In the genomic region with DNA sequence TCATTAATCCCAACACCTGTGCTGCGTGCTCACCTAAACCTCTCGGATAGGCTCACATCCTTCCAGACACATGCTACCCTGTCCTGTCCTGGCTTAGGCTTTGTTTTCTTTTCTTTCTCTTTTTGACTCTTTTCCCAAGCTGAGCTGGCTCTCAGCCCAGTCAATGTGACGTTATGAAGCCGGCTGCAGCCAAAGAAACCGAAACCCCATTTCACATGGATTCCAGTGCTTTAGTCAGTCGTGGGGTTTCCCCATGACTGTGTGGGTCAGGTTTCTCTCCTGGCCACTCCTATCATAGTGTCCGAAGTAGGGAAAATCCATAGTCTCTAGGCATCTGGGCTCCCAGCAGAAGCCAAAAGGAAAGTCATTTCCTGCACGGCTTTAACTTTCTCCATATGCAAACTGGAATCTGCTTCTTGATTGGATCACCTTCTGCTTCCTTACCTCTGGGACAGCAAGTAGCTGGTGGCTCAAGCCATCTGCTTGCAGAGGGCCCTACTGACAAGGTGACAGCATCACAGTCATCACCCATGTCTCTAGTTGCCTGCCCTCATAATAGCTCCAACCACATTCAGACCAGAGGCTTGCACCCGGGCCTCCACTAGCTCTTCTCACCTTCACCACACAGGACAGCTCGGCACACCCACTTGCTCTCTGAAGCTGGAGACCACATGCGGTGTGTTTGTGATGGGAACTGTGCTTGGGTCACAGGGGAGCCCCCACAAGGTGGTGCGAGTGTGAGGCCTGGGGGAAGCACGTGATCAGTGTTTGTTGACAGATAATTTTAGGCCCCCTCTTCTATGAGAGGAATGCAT, we compare ENCODE assay signal across 8 mouse cellular contexts. TPM values are rescaled to one million over a fixed set of nuclear protein-coding genes. Genes with fewer than 3 reads are reported as not detected.
DNase-seq lines count a peak whose midpoint lies in the region; ATAC-seq and TF ChIP-seq lines count a peak whose summit lies in the region.

No protein-coding gene starts in this region.

- no peak for TF ChIP-seq CTCF in liver, adult 2 months (IDR thresholded peaks at IDR 0.05; ENCODE audit: low read depth, low read length)
- TF ChIP-seq CTCF in brain, embryonic 14.5 days (IDR thresholded peaks at IDR 0.05; ENCODE audit: borderline replicate concordance, extremely low read depth, insufficient read depth, insufficient read length) = no peak

- H3K27ac ChIP-seq in liver, adult 2 months (replicated peaks; ENCODE audit: insufficient read depth, low read depth, low read length) = no peak overlapping the region
- no peak overlapping the region for H3K27ac ChIP-seq in liver, embryonic 12.5 days
- no peak overlapping the region for H3K27ac ChIP-seq in intestine, embryonic 15.5 days

- no peaks in the 10 kb centered on the region for H3K27me3 ChIP-seq in liver, adult 2 months (ENCODE audit: control insufficient read depth, insufficient read depth, low read length)
- H3K27me3 ChIP-seq in liver, embryonic 12.5 days (replicated peaks) = no peaks in the 10 kb centered on the region
- H3K27me3 ChIP-seq in intestine, embryonic 15.5 days (replicated peaks) = no peaks in the 10 kb centered on the region

- ATAC-seq in liver, embryonic 12.5 days = no peak
- ATAC-seq in intestine, embryonic 15.5 days = 0 out of 2 replicates have a peak, but pooled peaks have one; percentile 56
- ATAC-seq in monocyte, adult 5-6 weeks (replicated peaks; ENCODE audit: insufficient number of reproducible peaks, low FRiP score, low TSS enrichment, poor library complexity, severe bottlenecking) = peak; percentile 48
- no peak for ATAC-seq in erythroblast, adult 5-6 weeks (replicated peaks; ENCODE audit: low FRiP score, poor library complexity, severe bottlenecking)

- H3K4me3 ChIP-seq in liver, adult 2 months (ENCODE audit: insufficient read depth, low read depth, low read length) = no peak overlapping the region
- no peak overlapping the region for H3K4me3 ChIP-seq in liver, embryonic 12.5 days
- no peak overlapping the region for H3K4me3 ChIP-seq in intestine, embryonic 15.5 days (replicated peaks)

- H3K4me2 ChIP-seq in liver, embryonic 12.5 days = no peak overlapping the region
- H3K4me2 ChIP-seq in intestine, embryonic 15.5 days (replicated peaks) = peak overlapping the region; percentile 43

- DNase-seq in liver, adult 2 months (ENCODE audit: extremely low read depth, low read depth, low spot score) = peak; percentile 72
- DNase-seq in brain, embryonic 14.5 days (ENCODE audit: low read depth) = peak; percentile 80
- peak; percentile 75 for DNase-seq in gastrocnemius, postnatal 10 days
- DNase-seq in left cerebral cortex, postnatal 10 days (ENCODE audit: extremely low spot score in 1 of 2, low spot score in 2 of 2) = peak; percentile 79

- H3K4me1 ChIP-seq in liver, adult 2 months (ENCODE audit: control insufficient read depth, insufficient read depth, low read length) = peaks cover 3% of the 10 kb centered on the region; the same call in 1 of the 2 replicates
- H3K4me1 ChIP-seq in liver, embryonic 12.5 days = peaks cover 10% of the 10 kb centered on the region; the same call in 1 of the 2 replicates
- peaks cover 17% of the 10 kb centered on the region for H3K4me1 ChIP-seq in intestine, embryonic 15.5 days (replicated peaks)

- H3K79me2 ChIP-seq in liver, adult 2 months (ENCODE audit: control insufficient read depth, insufficient read depth, low read length) = no peaks in the 10 kb centered on the region

- H3K9ac ChIP-seq in liver, adult 2 months (ENCODE audit: low read depth, low read length) = no peak overlapping the region
- no peak overlapping the region for H3K9ac ChIP-seq in liver, embryonic 12.5 days
- no peak overlapping the region for H3K9ac ChIP-seq in intestine, embryonic 15.5 days

- H3K36me3 ChIP-seq in liver, adult 2 months (ENCODE audit: control insufficient read depth, insufficient read depth, low read length) = no peaks in the 10 kb centered on the region
- no peaks in the 10 kb centered on the region for H3K36me3 ChIP-seq in liver, embryonic 12.5 days
- no peaks in the 10 kb centered on the region for H3K36me3 ChIP-seq in intestine, embryonic 15.5 days

- intact Hi-C loops in left cerebral cortex, postnatal 10 days (cut with DNase I) = no loop called here

- H3K9me3 ChIP-seq in liver, embryonic 12.5 days (replicated peaks) = no peaks in the 10 kb centered on the region
- no peaks in the 10 kb centered on the region for H3K9me3 ChIP-seq in intestine, embryonic 15.5 days

- TF ChIP-seq POLR2A in liver, adult 2 months (IDR thresholded peaks at IDR 0.05; ENCODE audit: extremely low read depth, insufficient read depth, low read length) = no peak
- TF ChIP-seq POLR2A in brain, embryonic 14.5 days (IDR thresholded peaks at IDR 0.05; ENCODE audit: borderline replicate concordance, extremely low read depth, insufficient read depth, insufficient read length, poor library complexity, severe bottlenecking) = no peak

- 34% methylated on average over 13 of the region's 13 CpGs for WGBS in liver, adult 2 months
- 59% methylated on average over 13 of the region's 13 CpGs for WGBS in liver, embryonic 12.5 days (ENCODE audit: insufficient replicate concordance)
- WGBS in intestine, embryonic 15.5 days = 38% methylated on average over 13 of the region's 13 CpGs

RNA-seq across cellular contexts. Expression of a gene that starts 4.5 kb away (rescaled TPM):
- total RNA-seq in liver, adult 2 months (2014; rRNA removed) = 0.37 and 1.1 TPM in 2 replicates
- 7.2 and 13.2 TPM in 2 replicates for polyA plus RNA-seq in liver, adult 2 months (2012; rRNA removed)
- polyA plus RNA-seq in liver, embryonic 12.5 days (2016; fragmentation: Nextera tagmentation; extraction: Ambion mirVana) = 0.33 TPM in 1 of 2 replicates, not detected in the other
- polyA plus RNA-seq in brain, embryonic 14.5 days (2012; rRNA removed) = 0.21 TPM in 1 of 2 replicates, not detected in the other
- total RNA-seq in gastrocnemius, postnatal 10 days (2021) = not detected
- 3.1 and 3.7 TPM in 2 replicates for polyA plus RNA-seq in intestine, embryonic 15.5 days (2015; fragmentation: Nextera tagmentation; extraction: Ambion mirVana)
- total RNA-seq in left cerebral cortex, postnatal 10 days (2021) = not detected
- 781 to 2,479 TPM (median 803 TPM) in 3 replicates for total RNA-seq in monocyte, adult 5-6 weeks (2017)
- 12.3 TPM in 1 of 2 replicates, not detected in the other for total RNA-seq in erythroblast, adult 5-6 weeks (2015; ENCODE audit: low replicate concordance)
- total RNA-seq in erythroblast, adult 5-6 weeks (2017; ENCODE audit: low replicate concordance) = 5.9 TPM in 1 of 2 replicates, not detected in the other

RNA-seq across cellular contexts. Expression of a gene that starts 12.8 kb away (rescaled TPM):
- total RNA-seq in liver, adult 2 months (2014; rRNA removed) = not detected in 2 replicates
- not detected in 2 replicates for polyA plus RNA-seq in liver, adult 2 months (2012; rRNA removed)
- not detected in 2 replicates for polyA plus RNA-seq in liver, embryonic 12.5 days (2016; fragmentation: Nextera tagmentation; extraction: Ambion mirVana)
- polyA plus RNA-seq in brain, embryonic 14.5 days (2012; rRNA removed) = not detected in 2 replicates
- total RNA-seq in gastrocnemius, postnatal 10 days (2021) = not detected
- not detected in 2 replicates for polyA plus RNA-seq in intestine, embryonic 15.5 days (2015; fragmentation: Nextera tagmentation; extraction: Ambion mirVana)
- total RNA-seq in left cerebral cortex, postnatal 10 days (2021) = not detected
- total RNA-seq in monocyte, adult 5-6 weeks (2017) = 7.9 to 25.0 TPM (median 9.1 TPM) in 3 replicates
- total RNA-seq in erythroblast, adult 5-6 weeks (2015; ENCODE audit: low replicate concordance) = not detected in 2 replicates
- not detected in 2 replicates for total RNA-seq in erythroblast, adult 5-6 weeks (2017; ENCODE audit: low replicate concordance)

RNA-seq across cellular contexts. Expression of a gene that starts 43.6 kb away (rescaled TPM):
- 92.1 and 125 TPM in 2 replicates for total RNA-seq in liver, adult 2 months (2014; rRNA removed)
- polyA plus RNA-seq in liver, adult 2 months (2012; rRNA removed) = 45.5 and 61.7 TPM in 2 replicates
- 9.7 and 11.9 TPM in 2 replicates for polyA plus RNA-seq in liver, embryonic 12.5 days (2016; fragmentation: Nextera tagmentation; extraction: Ambion mirVana)
- polyA plus RNA-seq in brain, embryonic 14.5 days (2012; rRNA removed) = 0.83 and 1.00 TPM in 2 replicates
- total RNA-seq in gastrocnemius, postnatal 10 days (2021) = 1 to 10 TPM; 2.9 to 4.3 TPM
- 29.4 and 35.4 TPM in 2 replicates for polyA plus RNA-seq in intestine, embryonic 15.5 days (2015; fragmentation: Nextera tagmentation; extraction: Ambion mirVana)
- 1 to 10 TPM; 1.5 to 3.6 TPM for total RNA-seq in left cerebral cortex, postnatal 10 days (2021)
- total RNA-seq in monocyte, adult 5-6 weeks (2017) = 98.1 to 442 TPM (median 354 TPM) in 3 replicates
- total RNA-seq in erythroblast, adult 5-6 weeks (2015; ENCODE audit: low replicate concordance) = 23.6 and 31.3 TPM in 2 replicates
- total RNA-seq in erythroblast, adult 5-6 weeks (2017; ENCODE audit: low replicate concordance) = 22.5 and 31.5 TPM in 2 replicates

RNA-seq across cellular contexts. Expression of a gene that starts 58.1 kb away (rescaled TPM):
- total RNA-seq in liver, adult 2 months (2014; rRNA removed) = 8.7 and 14.1 TPM in 2 replicates
- 2.5 and 3.3 TPM in 2 replicates for polyA plus RNA-seq in liver, adult 2 months (2012; rRNA removed)
- polyA plus RNA-seq in liver, embryonic 12.5 days (2016; fragmentation: Nextera tagmentation; extraction: Ambion mirVana) = 8.0 and 8.8 TPM in 2 replicates
- polyA plus RNA-seq in brain, embryonic 14.5 days (2012; rRNA removed) = 0.72 and 0.78 TPM in 2 replicates
- total RNA-seq in gastrocnemius, postnatal 10 days (2021) = 1 to 10 TPM; 3.3 to 3.4 TPM
- polyA plus RNA-seq in intestine, embryonic 15.5 days (2015; fragmentation: Nextera tagmentation; extraction: Ambion mirVana) = 13.3 and 17.0 TPM in 2 replicates
- total RNA-seq in left cerebral cortex, postnatal 10 days (2021) = 1 to 10 TPM in 1 of 2 experiments, under 1 TPM in 1; 0.97 to 1.6 TPM
- 235 to 1,319 TPM (median 1,123 TPM) in 3 replicates for total RNA-seq in monocyte, adult 5-6 weeks (2017)
- total RNA-seq in erythroblast, adult 5-6 weeks (2015; ENCODE audit: low replicate concordance) = 95.3 and 103 TPM in 2 replicates
- total RNA-seq in erythroblast, adult 5-6 weeks (2017; ENCODE audit: low replicate concordance) = 52.1 and 61.0 TPM in 2 replicates

Comparison
In these comparisons a context has a peak if more than half of its experiments do, and no peak if none do; other contexts are left out.
1. ATAC-seq: peak in intestine, embryonic 15.5 days (single experiment) and monocyte, adult 5-6 weeks (single experiment); none in liver, embryonic 12.5 days (single experiment) and erythroblast, adult 5-6 weeks (single experiment).
2. RNA of a gene that starts 4.5 kb away (total RNA-seq): 781 to 2,479 TPM in monocyte, adult 5-6 weeks; 5.9 to 12.3 TPM in erythroblast, adult 5-6 weeks, 0.37 to 1.1 TPM in liver, adult 2 months, not detected in left cerebral cortex, postnatal 10 days and not detected in gastrocnemius, postnatal 10 days; every median in the first group is over 10 times any median in the second.
3. RNA of a gene that starts 43.6 kb away (total RNA-seq): 98.1 to 442 TPM in monocyte, adult 5-6 weeks, 92.1 to 125 TPM in liver, adult 2 months and 22.5 to 31.5 TPM in erythroblast, adult 5-6 weeks; 2.9 to 4.3 TPM in gastrocnemius, postnatal 10 days and 1.5 to 3.6 TPM in left cerebral cortex, postnatal 10 days; every median in the first group is over 4 times any median in the second.
4. Peak in every context shown above with its lines, with median percentiles within 50 percentile points of each other: DNase-seq.